Mouse (Mus musculus): Measurements from ENCODE around the gene Palm2.

DNA sequence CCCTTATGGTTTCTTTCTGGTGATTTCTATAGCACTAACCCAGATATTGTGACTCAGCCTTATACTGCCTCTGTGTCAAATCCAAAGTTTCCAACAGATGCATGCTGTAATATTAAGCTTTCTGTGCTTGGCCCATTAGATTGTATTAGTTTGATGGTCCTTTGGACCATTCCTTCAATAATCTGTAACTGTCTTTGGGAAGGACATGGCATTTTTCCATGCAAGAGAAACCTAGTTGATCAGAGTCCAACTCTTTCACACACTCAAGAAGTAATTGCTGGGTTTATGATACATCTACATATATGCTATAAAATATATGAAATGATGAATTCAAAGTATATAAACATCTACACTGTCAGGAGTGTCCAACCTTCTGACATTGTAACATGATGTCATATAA lies 281.8 kb downstream of the Palm2 start:
- TF ChIP-seq CTCF (IDR thresholded peaks at IDR 0.05; ENCODE audit: low read depth) (no peak), EP300 (IDR thresholded peaks at IDR 0.05; ENCODE audit: low read depth) (no peak)

Measured in liver, postnatal 0 days (tissue).